Comparison of ENCODE assay signal across 8 mouse cellular contexts in the genomic region with DNA sequence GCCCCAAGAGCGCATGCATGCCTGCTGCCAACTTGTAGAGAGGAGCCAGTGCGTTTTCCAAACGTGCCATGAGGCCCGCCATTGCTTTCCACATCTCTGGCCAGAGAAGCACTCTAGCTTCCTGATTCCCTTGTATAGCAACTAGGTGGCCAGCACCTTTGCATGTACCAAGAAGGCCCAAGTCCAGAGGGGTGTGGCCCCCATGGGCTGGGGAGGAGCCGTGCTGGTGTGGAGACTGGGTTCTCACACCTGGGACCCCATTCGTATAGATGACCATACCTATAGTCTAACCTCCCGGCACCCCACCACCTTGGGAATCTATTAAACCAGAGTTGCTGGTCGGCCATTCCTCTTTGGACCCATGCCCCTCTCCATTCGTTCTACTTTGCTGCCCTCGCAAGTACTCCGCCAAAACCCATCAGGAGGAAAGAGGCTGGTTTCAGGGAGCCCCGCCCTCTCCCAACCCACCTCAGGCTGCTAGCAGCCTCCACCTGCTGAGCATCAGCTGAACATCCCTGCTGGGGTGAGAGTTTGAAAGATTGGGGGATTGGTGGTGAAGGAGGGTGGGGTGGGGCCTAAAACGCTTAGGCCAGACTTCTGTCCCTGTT. TPM values are rescaled to one million over a fixed set of nuclear protein-coding genes. Genes with fewer than 3 reads are reported as not detected.
A peak's percentile ranks its signal among the peaks of the same experiment; 100 is the strongest.
DNase-seq lines count a peak whose midpoint lies in the region; ATAC-seq and TF ChIP-seq lines count a peak whose summit lies in the region.

A gene (plus strand): TSS at position 474 of the 608 bp plus-strand sequence.

- TF ChIP-seq CTCF in lung, adult 2 months (IDR thresholded peaks at IDR 0.05; ENCODE audit: insufficient read depth, low read length): no peak

- H3K27ac ChIP-seq in forebrain, embryonic 16.5 days (ENCODE audit: low read length): peak within 1 kb of the TSS; percentile 35; the same call in 1 of the 2 replicates
- peak within 1 kb of the TSS; percentile 90 for H3K27ac ChIP-seq in midbrain, embryonic 10.5 days (replicated peaks)

- no peak for ATAC-seq in forebrain, embryonic 16.5 days

- DNase-seq in lung, adult 2 months: no peak
- DNase-seq in lung, postnatal 4 days: no peak
- no peak for DNase-seq in adrenal gland, postnatal 25 days
- peak; percentile 75 to 78 for DNase-seq in kidney, postnatal 36 days
- no peak for DNase-seq in midbrain, embryonic 10.5 days (ENCODE audit: low spot score)
- DNase-seq in right cerebral cortex, adult 2 months (ENCODE audit: low spot score in 2 of 2): no peak
- DNase-seq in spleen, postnatal 36 days (ENCODE audit: low spot score in 2 of 2): no peak

- peak within 1 kb of the TSS; percentile 78 for H3K4me2 ChIP-seq in forebrain, embryonic 16.5 days (ENCODE audit: low read length)

- H3K9ac ChIP-seq in forebrain, embryonic 16.5 days (replicated peaks; ENCODE audit: low read depth, low read length): peak within 1 kb of the TSS; percentile 76

- TF ChIP-seq POLR2A in lung, adult 2 months (IDR thresholded peaks at IDR 0.05; ENCODE audit: borderline replicate concordance, extremely low read depth, low read depth, low read length): no peak

- peak within 1 kb of the TSS; percentile 73 for H3K4me3 ChIP-seq in lung, adult 2 months (replicated peaks; ENCODE audit: extremely low read depth, low read depth, low read length)
- H3K4me3 ChIP-seq in forebrain, embryonic 16.5 days (replicated peaks; ENCODE audit: low read length): peak within 1 kb of the TSS; percentile 78
- H3K4me3 ChIP-seq in midbrain, embryonic 10.5 days: peak within 1 kb of the TSS; percentile 76

- H3K4me1 ChIP-seq in lung, adult 2 months (ENCODE audit: control insufficient read depth, insufficient read depth, low read length): 0 out of 2 replicates have a peak, but pooled peaks cover 6% of the 10 kb centered on the region
- H3K4me1 ChIP-seq in forebrain, embryonic 16.5 days (replicated peaks; ENCODE audit: control insufficient read depth, insufficient read depth, low read length): peaks cover 15% of the 10 kb centered on the region
- H3K4me1 ChIP-seq in midbrain, embryonic 10.5 days: peaks cover 33% of the 10 kb centered on the region

- 71% methylated on average over 13 of the region's 13 CpGs for WGBS in lung, adult 2 months
- 44% methylated on average over 13 of the region's 13 CpGs for WGBS in forebrain, embryonic 16.5 days
- WGBS in midbrain, embryonic 10.5 days: 34% methylated on average over 13 of the region's 13 CpGs

- no peaks in the 10 kb centered on the region for H3K9me3 ChIP-seq in forebrain, embryonic 16.5 days (ENCODE audit: control insufficient read depth, low read length)
- no peaks in the 10 kb centered on the region for H3K9me3 ChIP-seq in midbrain, embryonic 10.5 days (replicated peaks)

- no peaks in the 10 kb centered on the region for H3K36me3 ChIP-seq in forebrain, embryonic 16.5 days (ENCODE audit: control insufficient read depth, insufficient read depth)
- peaks cover 4% of the 10 kb centered on the region; the same call in 1 of the 2 replicates for H3K36me3 ChIP-seq in midbrain, embryonic 10.5 days

- H3K27me3 ChIP-seq in forebrain, embryonic 16.5 days (replicated peaks; ENCODE audit: control insufficient read depth, insufficient read depth, low read length): no peaks in the 10 kb centered on the region
- H3K27me3 ChIP-seq in midbrain, embryonic 10.5 days (ENCODE audit: low read depth, poor library complexity, severe bottlenecking): peaks cover 16% of the 10 kb centered on the region

RNA-seq across cellular contexts. Expression of the gene that starts here (rescaled TPM):
- polyA plus RNA-seq in lung, adult 2 months (2012; rRNA removed): 26.4 and 26.7 TPM in 2 replicates
- 18.0 and 21.1 TPM in 2 replicates for total RNA-seq in adrenal gland, postnatal 25 days (2021)
- 39.0 and 39.2 TPM in 2 replicates for polyA plus RNA-seq in forebrain, embryonic 16.5 days (2015; fragmentation: Nextera tagmentation; extraction: Ambion mirVana)
- polyA plus RNA-seq in midbrain, embryonic 10.5 days (2016; fragmentation: Nextera tagmentation; extraction: Ambion mirVana): 37.2 and 37.9 TPM in 2 replicates

Comparison
In these comparisons a context has a peak if more than half of its experiments do, and no peak if none do; other contexts are left out.
1. DNase-seq: peak in kidney, postnatal 36 days (2 of 2); none in lung, adult 2 months (single experiment), lung, postnatal 4 days (0 of 2), adrenal gland, postnatal 25 days (single experiment), midbrain, embryonic 10.5 days (single experiment), right cerebral cortex, adult 2 months (0 of 2) and spleen, postnatal 36 days (0 of 2).
2. Peak in every context shown above with its lines, with median percentiles within 50 percentile points of each other: H3K4me3 ChIP-seq.